Mouse (Mus musculus): ENCODE data around the gene Gpatch3.

Gpatch3 gene

DNA sequence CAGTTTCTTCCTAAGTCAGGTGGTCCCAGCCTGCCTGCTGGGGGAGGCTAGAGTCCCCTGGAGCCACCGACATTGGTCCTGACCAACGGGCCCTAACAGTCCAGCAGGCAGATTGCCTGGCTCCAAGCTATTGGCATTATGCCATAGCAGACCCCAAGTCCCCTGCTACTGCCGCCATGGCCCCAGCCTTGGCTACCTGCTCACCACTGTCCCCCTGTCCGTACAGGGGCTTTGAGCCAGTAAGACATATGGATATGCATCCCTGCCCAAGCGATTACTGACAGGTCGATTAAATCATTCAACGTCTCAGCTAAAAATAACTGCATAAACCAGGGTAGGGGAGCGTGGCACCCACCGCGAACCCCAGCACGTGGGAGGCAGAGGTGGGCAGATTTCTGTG, 43.4 kb downstream of the Gpatch3 start:
- in situ Hi-C loops (cut with MboI; ENCODE audit: unreplicated experiment in 2 of 2), result no loop called here

DNA sequence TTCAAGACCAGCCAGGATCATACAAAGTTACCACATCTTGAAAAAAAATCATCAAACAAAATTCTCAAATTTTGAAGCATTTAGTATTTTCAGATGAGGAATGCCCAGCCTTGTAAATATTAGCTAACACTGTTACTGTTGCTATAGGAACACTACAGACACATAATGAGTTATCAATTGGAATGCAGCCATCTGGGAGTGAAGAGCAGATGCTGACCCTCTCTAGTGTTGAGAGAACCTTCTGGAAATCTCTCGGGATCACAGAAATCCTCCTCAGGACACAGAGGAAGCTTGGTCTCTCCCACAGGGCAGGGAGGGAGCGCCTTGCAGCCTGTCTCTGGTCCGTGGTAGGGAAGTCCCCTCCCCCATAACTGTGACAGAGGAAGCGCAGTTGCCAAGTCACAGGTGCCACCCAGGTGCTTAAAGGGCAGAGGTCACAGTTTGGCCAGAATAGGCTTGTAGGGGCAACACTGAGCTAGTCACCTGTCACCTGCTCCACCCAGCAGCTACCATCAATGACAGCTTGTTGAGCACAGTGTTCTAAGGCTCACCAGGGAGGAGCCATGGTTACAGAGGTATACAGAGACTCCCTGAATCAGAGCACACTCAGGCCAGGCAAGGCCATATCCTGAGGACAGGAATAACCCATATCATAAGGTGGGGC, 45.1 kb downstream of the Gpatch3 start:
- in situ Hi-C loops (cut with MboI; ENCODE audit: unreplicated experiment in 2 of 2), result no loop called here

DNA sequence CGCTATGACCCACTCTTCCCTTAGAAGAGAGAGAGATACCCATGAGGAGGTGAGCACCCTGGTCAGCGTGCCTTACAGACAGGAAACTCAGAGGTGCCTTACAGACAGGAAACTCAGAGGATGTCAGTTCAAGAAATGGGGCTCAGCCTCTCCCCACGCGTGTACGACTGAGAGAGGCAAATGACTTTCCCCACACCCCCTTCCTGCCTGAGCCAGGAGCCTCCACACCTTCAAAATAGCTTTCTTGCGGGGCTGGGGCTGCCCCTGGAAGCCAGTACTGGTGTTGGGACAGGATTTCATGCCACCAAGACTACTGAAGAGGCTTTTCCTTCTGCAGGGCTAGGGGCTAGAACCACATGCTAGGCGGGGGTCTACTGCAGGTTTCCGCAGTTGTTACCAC, 46.1 kb downstream of the Gpatch3 start:
- in situ Hi-C loops (cut with MboI; ENCODE audit: unreplicated experiment in 2 of 2), result no loop called here

DNA sequence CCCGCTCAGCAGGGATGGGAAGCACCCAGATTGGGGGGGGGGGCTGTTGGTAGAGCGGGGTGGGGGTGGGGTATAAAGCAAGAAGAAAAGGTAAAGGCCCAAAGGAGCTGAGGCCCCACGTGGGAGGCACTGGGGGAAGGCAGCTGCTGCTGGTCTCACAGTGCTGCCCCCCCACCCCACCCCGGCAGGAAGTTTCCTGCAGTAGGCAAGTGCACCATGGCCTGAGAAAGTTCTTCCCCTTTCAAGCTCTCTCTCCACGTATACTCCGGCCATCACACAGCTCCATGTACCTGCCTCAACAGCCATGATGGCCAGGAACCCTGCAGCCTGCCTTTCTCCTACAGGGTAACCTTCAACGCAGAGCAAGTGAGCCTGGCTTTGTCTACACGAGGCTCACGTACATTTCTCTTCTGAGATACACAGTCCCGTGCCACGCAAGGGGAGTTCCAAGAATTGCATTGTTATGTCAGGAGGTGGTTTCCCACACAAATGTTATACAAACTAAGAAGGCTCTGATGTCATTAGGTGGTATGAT, 47.7 kb downstream of the Gpatch3 start:
- in situ Hi-C loops (cut with MboI; ENCODE audit: unreplicated experiment in 2 of 2), result no loop called here

DNA sequence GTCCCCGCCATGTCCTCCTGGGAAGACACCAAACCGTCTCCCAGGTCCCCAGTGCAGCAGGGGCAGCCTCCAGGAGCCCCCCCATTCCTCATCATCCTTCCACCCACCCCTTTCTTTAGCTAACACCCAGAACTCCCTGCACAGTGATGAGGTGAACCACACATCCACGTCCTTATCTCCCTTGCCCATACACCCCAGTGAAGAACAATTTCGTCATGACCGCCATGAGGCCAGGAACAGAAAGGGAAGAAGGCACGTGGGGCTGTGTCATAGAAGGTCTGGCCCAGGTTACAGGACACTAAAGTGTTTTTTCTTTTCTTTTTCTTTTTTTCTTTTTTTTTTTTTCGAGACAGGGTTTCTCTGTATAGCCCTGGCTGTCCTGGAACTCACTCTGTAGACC, 50.3 kb downstream of the Gpatch3 start:
- in situ Hi-C loops (cut with MboI; ENCODE audit: unreplicated experiment in 2 of 2), result no loop called here

DNA sequence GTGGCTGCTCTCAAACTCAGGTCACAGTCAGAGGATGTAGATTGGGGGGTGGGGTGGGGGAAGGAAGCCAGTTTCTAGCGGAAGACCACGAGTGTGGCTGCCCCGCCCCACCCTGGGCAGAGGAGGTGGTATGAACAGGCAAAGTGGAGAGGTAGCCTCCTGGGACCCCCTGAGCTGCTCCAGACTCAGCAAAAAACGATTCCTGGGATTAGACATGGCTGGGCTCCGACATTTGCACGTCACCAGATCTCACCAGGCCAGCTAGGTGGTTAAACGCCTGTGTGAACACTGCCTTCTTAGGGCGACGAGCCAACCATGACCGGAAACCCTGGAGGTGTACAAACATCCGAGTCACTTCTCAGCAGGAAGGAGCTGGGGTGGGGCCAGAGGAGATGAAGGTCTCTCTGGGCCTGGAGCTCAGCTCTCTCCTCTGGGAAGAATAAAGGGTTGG, 51.1 kb downstream of the Gpatch3 start:
- in situ Hi-C loops (cut with MboI; ENCODE audit: unreplicated experiment in 2 of 2), result no loop called here

DNA sequence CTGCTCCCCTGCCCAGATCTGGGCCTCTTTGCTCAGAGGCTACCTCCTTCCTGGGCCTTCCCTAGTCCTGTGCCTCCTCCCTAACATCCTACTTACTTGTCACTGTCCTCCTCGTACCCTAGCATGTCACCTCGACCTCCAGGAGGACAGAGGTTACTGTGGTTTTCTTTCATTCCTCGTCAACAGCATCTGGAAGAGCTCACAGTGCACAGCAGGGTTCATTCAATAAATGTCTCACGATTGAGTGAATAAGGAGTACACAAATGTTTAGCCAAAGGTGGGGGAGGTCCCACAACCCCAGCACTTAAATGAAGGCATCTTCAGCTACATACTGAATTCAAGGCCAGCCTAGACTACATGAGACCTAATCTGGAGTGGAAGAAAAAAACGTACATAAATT, 51.7 kb downstream of the Gpatch3 start:
- in situ Hi-C loops (cut with MboI; ENCODE audit: unreplicated experiment in 2 of 2), result no loop called here

DNA sequence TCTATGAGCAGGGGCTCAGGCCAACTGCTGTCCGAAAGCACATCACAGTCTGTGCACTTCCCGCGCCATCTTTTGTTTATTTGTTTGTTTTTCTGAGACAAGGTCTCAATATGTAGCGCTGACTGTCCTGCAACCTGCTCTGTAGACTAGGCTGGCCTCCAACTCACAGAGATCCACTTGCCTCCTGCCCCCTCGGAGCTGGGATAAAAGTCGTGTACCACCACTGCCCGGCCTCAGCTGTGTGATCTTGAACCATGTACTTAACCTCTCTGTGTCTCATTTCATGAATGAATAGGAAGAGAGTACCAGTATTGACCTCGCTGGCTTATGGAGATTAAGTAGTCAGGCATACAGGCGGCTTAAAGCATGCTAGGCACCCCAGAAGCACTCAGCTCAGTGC, 52.1 kb downstream of the Gpatch3 start:
- in situ Hi-C loops (cut with MboI; ENCODE audit: unreplicated experiment in 2 of 2), result no loop called here

DNA sequence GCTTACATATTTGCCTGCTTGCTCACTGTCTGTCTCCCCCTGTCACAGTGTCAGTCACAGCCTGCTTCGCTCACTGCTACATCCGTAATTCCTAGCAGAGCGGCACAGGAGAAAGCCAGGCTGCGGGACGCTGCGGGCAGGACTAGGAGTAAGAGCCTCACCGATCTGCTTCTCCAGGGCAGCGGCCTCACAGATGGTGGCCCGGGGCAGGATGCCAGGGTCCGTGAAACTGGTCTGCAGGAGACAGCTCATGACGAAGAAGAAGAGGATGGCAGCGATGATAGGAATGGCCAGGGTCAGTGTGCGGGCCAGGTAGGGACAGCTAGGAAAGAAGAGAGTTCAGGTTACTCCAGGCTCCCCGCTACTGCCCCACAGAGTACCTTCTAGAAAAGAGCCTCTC, 52.5 kb downstream of the Gpatch3 start:
- in situ Hi-C loops (cut with MboI; ENCODE audit: unreplicated experiment in 2 of 2), result no loop called here

DNA sequence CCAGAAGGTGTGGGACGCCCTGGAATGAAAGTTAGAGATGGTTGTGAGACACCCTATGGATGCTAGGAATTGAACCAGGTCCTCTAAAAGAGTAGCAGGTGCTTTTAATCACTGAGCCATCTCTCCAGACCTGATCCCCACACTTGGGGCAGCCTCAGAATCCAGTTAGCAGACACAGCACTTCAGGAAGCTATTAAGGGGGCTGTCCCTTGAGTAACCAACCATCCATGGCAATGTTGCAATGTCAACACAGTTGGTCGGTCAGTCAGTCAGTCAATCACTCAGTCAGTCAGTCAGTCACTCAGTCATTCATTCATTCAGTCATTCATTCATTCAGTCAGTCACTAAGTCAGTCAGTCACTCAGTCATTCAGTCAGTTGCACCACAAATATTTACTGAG, 54.0 kb downstream of the Gpatch3 start:
- in situ Hi-C loops (cut with MboI; ENCODE audit: unreplicated experiment in 2 of 2), result no loop called here

DNA sequence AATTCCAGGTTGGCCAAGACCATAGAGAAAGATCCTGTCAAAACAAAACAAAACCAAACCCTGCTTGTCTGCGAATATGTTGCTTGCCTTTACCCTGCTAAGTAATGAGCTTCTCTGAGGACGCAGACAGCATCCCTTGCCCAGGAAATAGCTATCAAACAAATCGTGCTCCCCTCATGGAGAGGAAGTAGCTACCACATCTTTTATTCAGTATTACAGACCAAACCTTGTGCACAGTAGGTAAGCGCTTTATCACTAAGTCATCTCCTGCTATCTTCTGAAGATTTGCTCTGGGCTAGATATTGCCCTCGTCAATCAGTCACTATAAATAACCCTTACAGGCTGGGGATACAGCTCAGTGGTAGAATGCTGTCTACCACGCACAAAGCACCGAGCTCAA, 54.6 kb downstream of the Gpatch3 start:
- in situ Hi-C loops (cut with MboI; ENCODE audit: unreplicated experiment in 2 of 2), result no loop called here

DNA sequence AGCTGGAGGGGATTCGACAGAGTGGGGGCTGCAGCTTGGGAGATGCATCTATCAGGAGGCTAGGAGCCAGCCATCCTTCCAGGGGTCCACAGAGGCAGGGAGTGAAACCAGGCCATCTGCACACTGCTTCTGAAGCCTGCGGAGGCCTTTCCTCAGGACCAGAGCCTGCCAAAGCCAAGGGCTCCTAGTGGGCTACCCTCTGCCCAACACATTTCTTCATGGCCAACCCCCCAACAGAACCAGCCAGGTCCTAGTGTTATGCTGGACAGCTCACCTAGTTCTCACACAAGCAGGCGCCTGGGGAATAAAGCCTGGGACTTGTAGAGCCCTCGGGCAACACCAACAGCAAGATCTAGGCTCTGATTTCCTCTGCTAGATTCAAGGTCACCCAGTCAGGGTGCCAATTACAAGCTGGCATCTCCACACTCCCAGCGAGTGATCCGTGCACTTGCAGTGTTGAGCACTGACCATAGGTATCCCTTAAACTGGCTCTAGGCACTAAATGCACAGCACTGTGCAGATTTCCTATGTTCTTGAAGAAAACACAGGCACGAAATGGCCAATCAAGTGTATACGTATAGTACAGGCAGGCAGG, 55.9 kb downstream of the Gpatch3 start:
- in situ Hi-C loops (cut with MboI; ENCODE audit: unreplicated experiment in 2 of 2), result no loop called here

DNA sequence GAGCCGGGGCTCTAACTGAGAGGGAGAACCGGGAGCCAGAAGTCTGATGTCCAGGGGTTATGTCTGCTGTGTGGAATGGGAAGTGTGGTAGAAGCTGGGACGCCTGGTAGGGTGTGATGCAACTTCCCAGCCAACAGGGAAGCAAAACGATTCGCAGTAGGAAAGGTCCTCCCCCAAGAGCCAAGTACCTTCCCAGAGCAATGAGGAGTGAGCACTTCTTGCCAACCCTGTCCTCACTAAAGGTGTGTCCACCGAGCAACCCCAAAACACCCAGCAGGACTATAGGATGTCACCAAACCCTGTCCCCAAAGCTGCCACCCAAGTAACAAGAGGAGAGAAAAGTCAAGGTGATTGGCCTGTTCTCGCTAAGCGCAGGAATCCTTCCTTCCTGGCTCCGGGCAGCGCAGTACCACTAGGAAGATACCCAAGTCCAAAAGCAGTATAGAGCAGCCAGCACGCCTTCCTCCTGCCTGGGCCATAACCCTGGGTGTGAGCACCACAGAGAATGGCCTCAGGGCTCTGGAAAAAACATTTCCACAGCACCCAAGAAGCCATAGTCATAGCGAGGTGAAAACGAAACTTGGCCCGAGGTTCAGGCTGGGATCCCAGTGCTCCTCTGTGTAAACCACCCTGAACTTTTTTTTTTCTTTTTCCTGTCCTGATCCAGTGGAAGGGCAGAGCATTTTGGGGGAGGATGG, 56.7 kb downstream of the Gpatch3 start:
- in situ Hi-C loops (cut with MboI; ENCODE audit: unreplicated experiment in 2 of 2), result no loop called here

DNA sequence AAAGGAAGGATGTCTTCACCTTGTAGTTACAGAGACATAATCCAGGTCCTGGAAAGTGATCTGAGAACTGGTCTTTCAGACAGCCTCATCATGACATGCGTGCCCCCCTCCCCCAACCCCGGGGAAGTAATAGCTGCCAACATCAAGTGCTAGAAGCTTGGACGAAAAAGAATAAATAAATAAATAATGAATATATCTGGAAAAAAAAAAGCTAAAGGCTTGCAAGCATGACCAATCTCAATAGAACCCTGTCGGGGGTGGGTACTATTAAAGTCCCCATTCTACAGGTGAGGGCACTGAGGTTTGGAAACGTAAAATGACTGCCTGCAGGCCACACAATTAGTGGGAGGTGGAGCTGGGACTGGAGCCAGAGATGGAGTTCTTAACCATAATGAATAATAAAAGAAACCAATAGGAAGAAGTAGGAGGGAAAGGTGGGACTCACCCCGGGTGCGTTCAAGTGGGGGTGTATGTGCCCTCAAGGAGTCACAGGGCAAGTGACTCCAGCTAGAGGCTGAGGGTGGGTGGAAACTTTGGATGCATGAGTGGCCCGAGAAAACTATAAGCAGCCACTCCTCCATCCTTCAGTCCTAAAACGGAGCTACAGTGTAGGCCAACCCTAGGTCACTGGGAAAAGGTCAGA, 57.3 kb downstream of the Gpatch3 start:
- in situ Hi-C loops (cut with MboI; ENCODE audit: unreplicated experiment in 2 of 2), result no loop called here

DNA sequence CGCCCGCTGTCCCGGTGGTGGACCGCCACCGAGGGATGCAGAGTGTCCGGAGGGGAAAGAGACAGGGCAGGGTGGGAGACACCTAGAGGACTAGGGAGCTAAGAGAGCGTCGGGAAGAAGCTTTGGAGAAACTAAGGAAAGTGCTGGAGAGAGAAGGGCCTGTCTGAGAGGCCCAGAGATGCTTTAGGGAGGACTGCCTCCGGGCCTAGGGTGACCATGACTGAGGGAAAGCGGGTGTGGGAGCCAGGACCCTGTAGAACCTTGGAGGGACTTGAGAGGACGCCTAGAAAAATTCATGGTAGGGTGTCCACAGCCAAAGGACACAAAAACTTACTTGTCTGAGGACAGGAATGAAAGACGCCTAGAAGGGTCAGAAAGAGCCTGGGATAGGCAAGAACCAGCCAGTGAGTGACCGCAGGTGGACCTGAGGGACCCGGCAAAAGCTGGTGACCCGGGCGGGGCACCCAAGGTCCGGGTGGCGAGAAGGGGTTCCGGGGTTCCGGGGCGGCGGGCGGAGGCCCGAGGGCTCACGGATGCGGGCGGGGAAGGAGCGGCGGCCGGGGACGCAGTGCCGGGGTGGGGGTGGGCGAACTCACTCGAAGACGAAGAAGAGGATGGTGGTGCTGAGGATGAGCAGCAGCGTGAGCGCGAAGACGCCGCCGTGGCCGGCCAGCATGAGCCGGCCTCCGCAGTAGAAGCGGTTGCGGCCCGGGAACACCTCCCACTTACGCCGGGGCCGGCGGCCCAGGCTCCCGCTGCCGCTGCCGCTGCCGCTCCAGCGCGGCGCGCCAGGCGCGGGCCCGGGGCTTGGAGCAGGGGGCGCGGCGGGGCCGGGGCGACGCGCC, 58.2 kb downstream of the Gpatch3 start:
- in situ Hi-C loops (cut with MboI; ENCODE audit: unreplicated experiment in 2 of 2), result no loop called here

DNA sequence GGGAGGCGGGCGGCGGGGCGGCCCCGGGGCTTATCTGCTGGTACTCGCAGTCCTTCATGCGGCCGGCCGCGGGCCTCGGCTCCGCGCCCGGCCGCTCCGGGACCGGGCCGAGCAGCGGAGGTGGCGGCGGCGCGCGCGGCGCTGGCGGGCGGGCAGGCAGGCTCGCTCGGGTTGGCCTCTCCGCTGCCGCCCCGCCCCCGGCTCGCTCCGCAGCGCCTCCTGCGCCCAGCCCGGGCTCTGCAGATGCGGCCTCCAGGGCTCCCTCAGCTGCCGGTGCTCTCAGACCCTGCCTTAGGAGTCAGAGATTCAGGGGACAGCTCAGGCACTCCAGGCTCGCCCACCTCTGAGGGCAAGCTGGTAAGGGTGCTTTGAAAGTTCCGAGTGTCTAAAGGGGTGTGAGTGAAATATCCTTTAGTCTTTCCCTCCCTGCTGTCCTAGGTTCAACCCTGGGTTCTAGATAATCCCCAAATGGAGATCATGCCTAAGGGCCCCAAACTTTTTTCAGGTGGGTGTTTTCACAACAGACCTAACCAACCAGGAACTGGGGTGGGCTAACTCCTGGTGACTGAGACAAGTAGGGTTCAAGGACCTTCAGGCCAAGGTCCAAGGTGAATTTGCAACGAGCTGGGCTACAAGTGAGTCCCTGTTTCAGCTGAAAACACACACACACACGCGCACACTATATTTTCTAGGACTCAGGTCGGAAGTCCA, 58.9 kb downstream of the Gpatch3 start:
- in situ Hi-C loops (cut with MboI; ENCODE audit: unreplicated experiment in 2 of 2), result no loop called here
